Mouse (Mus musculus) myocyte (in vitro differentiated cells): ENCODE measurements at regions not wholly inside any gene's neighbourhood (a gene's known extent, or its start where the extent isn't known, plus 50 kb on each side); places are given as distances from the start of the nearest gene placed in this dataset.

Experiments used
- H3K27me3 ChIP-seq: one replicate; pipeline ENCODE4 v1.6.1; 2011; ENCODE audit not compliant: control insufficient read depth, insufficient read depth, insufficient read length
- H3K36me3 ChIP-seq: one replicate; pipeline ENCODE4 v1.6.1; 2011; ENCODE audit not compliant: control insufficient read depth, insufficient read depth
- H3K4me2 ChIP-seq: one replicate; pipeline ENCODE4 v1.6.1; 2011; ENCODE audit warnings: low read depth, control low read depth
- H3K4me3 ChIP-seq: one replicate; pipeline ENCODE4 v1.5.1; 2011; ENCODE audit warnings: mild to moderate bottlenecking, control low read depth, moderate library complexity
- H3K79me2 ChIP-seq: one replicate; pipeline ENCODE4 v1.6.1; 2011; ENCODE audit not compliant: control insufficient read depth, insufficient read depth
- H3ac ChIP-seq: one replicate; pipeline ENCODE4 v1.6.1; 2011; ENCODE audit not compliant: control insufficient read depth, insufficient read length
- CEBPB ChIP-seq: IDR thresholded peaks from 2 replicates; pipeline ENCODE4 v1.6.1; 2011; ENCODE audit warnings: mild to moderate bottlenecking, moderate library complexity; ENCODE audit not compliant: poor library complexity, insufficient read depth, severe bottlenecking
- E2F4 ChIP-seq: IDR thresholded peaks from one replicate; pipeline ENCODE4 v1.6.1; 2011; ENCODE audit warnings: mild to moderate bottlenecking, control low read depth, moderate library complexity; ENCODE audit not compliant: insufficient read depth
- MAX ChIP-seq: IDR thresholded peaks from one replicate; pipeline ENCODE4 v1.6.1; 2011; ENCODE audit warnings: low read depth, mild to moderate bottlenecking, control low read depth
- MYOD1 ChIP-seq, 3 experiments: IDR thresholded peaks; one replicate each; pipeline ENCODE4 v1.6.1; 2011; ENCODE audit warnings: control low read depth in 2 of 3, low read depth in 2 of 3, mild to moderate bottlenecking in 2 of 3, moderate library complexity in 1 of 3; ENCODE audit not compliant: insufficient read length in 2 of 3, control insufficient read depth in 1 of 3
- MYOG ChIP-seq, 3 experiments: IDR thresholded peaks; one replicate each; pipeline ENCODE4 v1.6.1; 2011; ENCODE audit warnings: control low read depth in 2 of 3, low read depth in 2 of 3, mild to moderate bottlenecking in 2 of 3; ENCODE audit not compliant: insufficient read length in 2 of 3, control insufficient read depth in 1 of 3, insufficient read depth in 1 of 3
- POLR2A ChIP-seq: IDR thresholded peaks from one replicate; pipeline ENCODE4 v1.6.1; 2011; ENCODE audit warnings: low read depth, mild to moderate bottlenecking, control low read depth, moderate library complexity; ENCODE audit not compliant: insufficient read length
- POLR2AphosphoS2 ChIP-seq: IDR thresholded peaks from one replicate; pipeline ENCODE4 v1.6.1; 2011; ENCODE audit warnings: low read depth, control low read depth; ENCODE audit not compliant: insufficient read length
- REST ChIP-seq: IDR thresholded peaks from one replicate; pipeline ENCODE4 v1.6.1; 2011; ENCODE audit warnings: mild to moderate bottlenecking, control low read depth, moderate library complexity; ENCODE audit not compliant: insufficient read depth, insufficient read length
- SRF ChIP-seq: IDR thresholded peaks from one replicate; pipeline ENCODE4 v1.6.1; 2011; ENCODE audit warnings: low read depth; ENCODE audit not compliant: control insufficient read depth, insufficient read length
- TCF12 ChIP-seq: IDR thresholded peaks from one replicate; pipeline ENCODE4 v1.6.1; 2011; ENCODE audit warnings: mild to moderate bottlenecking, control low read depth; ENCODE audit not compliant: poor library complexity, insufficient read depth, severe bottlenecking
- TCF3 ChIP-seq: IDR thresholded peaks from one replicate; pipeline ENCODE4 v1.6.1; 2011; ENCODE audit warnings: low read depth, control low read depth; ENCODE audit not compliant: insufficient read length
- USF1 ChIP-seq: IDR thresholded peaks from one replicate; pipeline ENCODE4 v1.6.1; 2011; ENCODE audit warnings: low read depth, mild to moderate bottlenecking, control low read depth, moderate library complexity

GRCm38 (mm10) chr10:126115386-126115785 lies 149.4 kb downstream of the Lrig3 start:
- Histone ChIP-seq H3K79me2 (no peaks in the 10 kb centered on the region), H3K27me3 (no peaks in the 10 kb centered on the region), H3K36me3 (no peaks in the 10 kb centered on the region), H3ac (no peak overlapping the region), H3K4me3 (no peak overlapping the region), H3K4me2 (no peak overlapping the region)
- TF ChIP-seq POLR2AphosphoS2 (no peak), MYOG (IDR thresholded peaks at IDR 0.05; ENCODE audit: control insufficient read depth in 1 of 3, insufficient read depth in 1 of 3, insufficient read length in 2 of 3, low read depth in 2 of 3) (no peak), MAX (no peak), SRF (no peak), E2F4 (no peak), MYOD1 (IDR thresholded peaks at IDR 0.05; ENCODE audit: control insufficient read depth in 1 of 3, insufficient read length in 2 of 3, low read depth in 2 of 3) (no peak), CEBPB (no peak), REST (no peak)

GRCm38 (mm10) chr10:126121626-126122025 lies 155.7 kb downstream of the Lrig3 start:
- no peak overlapping the region for H3ac ChIP-seq
- no peaks in the 10 kb centered on the region for H3K36me3 ChIP-seq
- H3K4me2 ChIP-seq = no peak overlapping the region
- no peaks in the 10 kb centered on the region for H3K79me2 ChIP-seq
- no peak for TF ChIP-seq E2F4
- TF ChIP-seq POLR2A = no peak
- TF ChIP-seq REST = no peak
- no peak for TF ChIP-seq MAX
- TF ChIP-seq POLR2AphosphoS2 = no peak
- no peak overlapping the region for H3K4me3 ChIP-seq
- H3K27me3 ChIP-seq = no peaks in the 10 kb centered on the region

- Histone ChIP-seq H3K4me2 (no peak overlapping the region), H3K36me3 (no peaks in the 10 kb centered on the region), H3ac (no peak overlapping the region), H3K27me3 (no peaks in the 10 kb centered on the region), H3K79me2 (no peaks in the 10 kb centered on the region), H3K4me3 (no peak overlapping the region)
- TF ChIP-seq MAX = no peak
- no peak for TF ChIP-seq MYOG (IDR thresholded peaks at IDR 0.05; ENCODE audit: control insufficient read depth in 1 of 3, insufficient read depth in 1 of 3, insufficient read length in 2 of 3, low read depth in 2 of 3)
- TF ChIP-seq POLR2AphosphoS2 = no peak
Measured at GRCm38 (mm10) chr10:126122504-126122903, 156.5 kb downstream of the Lrig3 start.

GRCm38 (mm10) chr10:126133188-126133587 lies 167.2 kb downstream of the Lrig3 start:
- Histone ChIP-seq H3K27me3 (no peaks in the 10 kb centered on the region), H3K79me2 (no peaks in the 10 kb centered on the region), H3K4me3 (no peak overlapping the region), H3K36me3 (no peaks in the 10 kb centered on the region), H3K4me2 (no peak overlapping the region), H3ac (no peak overlapping the region)
- TF ChIP-seq CEBPB (peak; percentile 60; the same call in 1 of the 2 replicates), MAX (no peak), USF1 (no peak)

GRCm38 (mm10) chr10:126133957-126134356 lies 168.0 kb downstream of the Lrig3 start:
- Histone ChIP-seq H3K36me3 (no peaks in the 10 kb centered on the region), H3K79me2 (no peaks in the 10 kb centered on the region), H3K27me3 (no peaks in the 10 kb centered on the region), H3ac (no peak overlapping the region), H3K4me3 (no peak overlapping the region), H3K4me2 (no peak overlapping the region)
- TF ChIP-seq TCF12 (no peak), E2F4 (no peak), POLR2AphosphoS2 (no peak), TCF3 (no peak), MYOG (IDR thresholded peaks at IDR 0.05; ENCODE audit: control insufficient read depth in 1 of 3, insufficient read depth in 1 of 3, insufficient read length in 2 of 3, low read depth in 2 of 3) (no peak), SRF (no peak), REST (no peak), MAX (no peak), USF1 (no peak), POLR2A (no peak), CEBPB (no peak), MYOD1 (IDR thresholded peaks at IDR 0.05; ENCODE audit: control insufficient read depth in 1 of 3, insufficient read length in 2 of 3, low read depth in 2 of 3) (no peak)

- no peak overlapping the region for H3K4me2 ChIP-seq
- no peaks in the 10 kb centered on the region for H3K36me3 ChIP-seq
- no peak for TF ChIP-seq TCF3
- TF ChIP-seq REST = no peak
- TF ChIP-seq POLR2A = no peak
- no peak for TF ChIP-seq MYOG (IDR thresholded peaks at IDR 0.05; ENCODE audit: control insufficient read depth in 1 of 3, insufficient read depth in 1 of 3, insufficient read length in 2 of 3, low read depth in 2 of 3)
- no peak for TF ChIP-seq USF1
- no peak for TF ChIP-seq CEBPB
- no peak for TF ChIP-seq SRF
- no peak for TF ChIP-seq E2F4
- no peak for TF ChIP-seq TCF12
- no peak for TF ChIP-seq POLR2AphosphoS2
- no peak for TF ChIP-seq MAX
- TF ChIP-seq MYOD1 (IDR thresholded peaks at IDR 0.05; ENCODE audit: control insufficient read depth in 1 of 3, insufficient read length in 2 of 3, low read depth in 2 of 3) = no peak
- no peak overlapping the region for H3ac ChIP-seq
- no peaks in the 10 kb centered on the region for H3K27me3 ChIP-seq
- no peak overlapping the region for H3K4me3 ChIP-seq
- H3K79me2 ChIP-seq = no peaks in the 10 kb centered on the region
Measured at GRCm38 (mm10) chr10:126138585-126138984, 172.6 kb downstream of the Lrig3 start.
